Mouse (Mus musculus): ENCODE data around the gene Trim69. TPM values are rescaled to one million over a fixed set of nuclear protein-coding genes. Genes with fewer than 3 reads are reported as not detected.

The Trim69 gene
- polyA plus RNA-seq, 1 experiment: 0.06 TPM

GRCm38 (mm10) chr2:122149316-122149715 is 11.2 kb upstream of the Trim69 start:
- peaks cover 38% of the 10 kb centered on the region for H3K79me3 ChIP-seq (ENCODE audit: low read depth)
- peaks cover 50% of the 10 kb centered on the region for H3K79me2 ChIP-seq (ENCODE audit: control insufficient read depth, insufficient read depth)
- H3K27me3 ChIP-seq (ENCODE audit: control insufficient read depth, insufficient read depth, insufficient read length): no peaks in the 10 kb centered on the region
- peaks cover 45% of the 10 kb centered on the region for H3K36me3 ChIP-seq (ENCODE audit: control insufficient read depth, insufficient read depth)
- H3ac ChIP-seq (ENCODE audit: control insufficient read depth, insufficient read length, low read depth): no peak overlapping the region
- TF ChIP-seq USF1 (IDR thresholded peaks at IDR 0.05; ENCODE audit: low read depth) (no peak), CEBPB (IDR thresholded peaks at IDR 0.05; ENCODE audit: low read depth) (no peak), MYOG (IDR thresholded peaks at IDR 0.05; ENCODE audit: control insufficient read depth, extremely low read depth, insufficient read length) (no peak), MAX (IDR thresholded peaks at IDR 0.05) (no peak), FOSL1 (IDR thresholded peaks at IDR 0.05; ENCODE audit: insufficient read depth, low read length, poor library complexity, severe bottlenecking) (no peak), CTCF (IDR thresholded peaks at IDR 0.05; ENCODE audit: control insufficient read depth, insufficient read depth, insufficient read length) (no peak), MYOD1 (IDR thresholded peaks at IDR 0.05; ENCODE audit: control insufficient read depth, insufficient read length, low read depth) (no peak)
- peak overlapping the region; percentile 72 for H3K4me3 ChIP-seq (ENCODE audit: insufficient read depth, poor library complexity, severe bottlenecking)

GRCm38 (mm10) chr2:122149716-122150115 is 10.8 kb upstream of the Trim69 start:
- TF ChIP-seq USF1 (IDR thresholded peaks at IDR 0.05; ENCODE audit: low read depth) (no peak), MAX (IDR thresholded peaks at IDR 0.05) (no peak), FOSL1 (IDR thresholded peaks at IDR 0.05; ENCODE audit: insufficient read depth, low read length, poor library complexity, severe bottlenecking) (no peak), CEBPB (IDR thresholded peaks at IDR 0.05; ENCODE audit: low read depth) (no peak)
- Histone ChIP-seq H3ac (ENCODE audit: control insufficient read depth, insufficient read length, low read depth) (no peak overlapping the region), H3K36me3 (ENCODE audit: control insufficient read depth, insufficient read depth) (peaks cover 48% of the 10 kb centered on the region), H3K79me2 (ENCODE audit: control insufficient read depth, insufficient read depth) (peaks cover 50% of the 10 kb centered on the region), H3K79me3 (ENCODE audit: low read depth) (peaks cover 38% of the 10 kb centered on the region), H3K4me3 (ENCODE audit: insufficient read depth, poor library complexity, severe bottlenecking) (no peak overlapping the region), H3K27me3 (ENCODE audit: control insufficient read depth, insufficient read depth, insufficient read length) (no peaks in the 10 kb centered on the region)

DNA sequence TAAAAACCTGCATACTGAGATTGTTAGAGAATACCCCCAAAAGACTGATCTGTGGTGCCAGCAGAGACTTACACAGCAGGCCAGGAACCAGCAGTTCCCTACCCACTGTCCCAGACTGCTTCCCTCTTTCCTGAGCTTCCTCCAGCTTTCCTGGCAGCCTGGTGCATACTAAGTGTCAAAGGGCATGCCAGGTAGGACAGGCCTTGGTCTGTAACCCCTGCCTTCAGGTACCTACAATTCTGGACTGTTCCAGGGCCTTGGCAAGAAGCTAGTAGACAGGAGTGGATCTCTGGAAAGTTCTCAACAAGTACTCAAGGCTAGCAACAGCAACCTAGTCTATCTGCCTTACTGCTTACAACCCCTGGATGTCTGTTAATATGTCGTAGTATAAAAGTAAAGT is 9.3 kb upstream of the Trim69 start:
- H3K4me3 ChIP-seq (ENCODE audit: insufficient read depth, poor library complexity, severe bottlenecking): no peak overlapping the region
- no peak overlapping the region for H3ac ChIP-seq (ENCODE audit: control insufficient read depth, insufficient read length, low read depth)
- H3K79me3 ChIP-seq (ENCODE audit: low read depth): peaks cover 38% of the 10 kb centered on the region
- H3K79me2 ChIP-seq (ENCODE audit: control insufficient read depth, insufficient read depth): peaks cover 50% of the 10 kb centered on the region
- TF ChIP-seq MYOG (IDR thresholded peaks at IDR 0.05; ENCODE audit: control insufficient read depth, extremely low read depth, insufficient read length): no peak
- TF ChIP-seq MAX (IDR thresholded peaks at IDR 0.05): no peak
- no peak for TF ChIP-seq USF1 (IDR thresholded peaks at IDR 0.05; ENCODE audit: low read depth)
- no peak for TF ChIP-seq CEBPB (IDR thresholded peaks at IDR 0.05; ENCODE audit: low read depth)
- no peak for TF ChIP-seq CTCF (IDR thresholded peaks at IDR 0.05; ENCODE audit: control insufficient read depth, insufficient read depth, insufficient read length)
- TF ChIP-seq FOSL1 (IDR thresholded peaks at IDR 0.05; ENCODE audit: insufficient read depth, low read length, poor library complexity, severe bottlenecking): no peak
- no peak for TF ChIP-seq MYOD1 (IDR thresholded peaks at IDR 0.05; ENCODE audit: control insufficient read depth, insufficient read length, low read depth)
- H3K36me3 ChIP-seq (ENCODE audit: control insufficient read depth, insufficient read depth): peaks cover 54% of the 10 kb centered on the region
- no peaks in the 10 kb centered on the region for H3K27me3 ChIP-seq (ENCODE audit: control insufficient read depth, insufficient read depth, insufficient read length)

DNA sequence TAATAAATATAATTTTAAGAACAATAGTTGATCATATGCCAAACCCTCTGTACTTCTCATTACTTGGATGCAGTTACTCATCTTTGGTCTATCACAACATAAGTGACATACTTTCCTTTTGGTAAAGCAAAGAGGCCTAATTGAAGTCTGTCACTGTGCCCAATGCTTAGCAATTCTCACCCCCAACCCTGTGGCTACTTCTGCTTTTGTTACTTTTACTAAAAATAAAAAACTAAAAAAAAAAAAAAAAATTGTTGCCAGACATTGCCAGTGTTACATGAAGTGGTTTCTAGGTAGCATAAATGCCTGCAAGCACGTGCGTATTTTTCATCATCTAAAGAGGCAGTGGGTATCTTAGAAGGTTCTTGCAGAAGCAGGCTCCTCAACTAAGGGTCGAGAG is 7.7 kb upstream of the Trim69 start:
- peaks cover 47% of the 10 kb centered on the region for H3K79me2 ChIP-seq (ENCODE audit: control insufficient read depth, insufficient read depth)
- TF ChIP-seq MAX (IDR thresholded peaks at IDR 0.05): no peak
- TF ChIP-seq USF1 (IDR thresholded peaks at IDR 0.05; ENCODE audit: low read depth): no peak
- no peak for TF ChIP-seq MYOG (IDR thresholded peaks at IDR 0.05; ENCODE audit: control insufficient read depth, extremely low read depth, insufficient read length)
- no peak for TF ChIP-seq CTCF (IDR thresholded peaks at IDR 0.05; ENCODE audit: control insufficient read depth, insufficient read depth, insufficient read length)
- no peak for TF ChIP-seq CEBPB (IDR thresholded peaks at IDR 0.05; ENCODE audit: low read depth)
- no peak for TF ChIP-seq MYOD1 (IDR thresholded peaks at IDR 0.05; ENCODE audit: control insufficient read depth, insufficient read length, low read depth)
- no peak for TF ChIP-seq FOSL1 (IDR thresholded peaks at IDR 0.05; ENCODE audit: insufficient read depth, low read length, poor library complexity, severe bottlenecking)
- no peak overlapping the region for H3K4me3 ChIP-seq (ENCODE audit: insufficient read depth, poor library complexity, severe bottlenecking)
- peaks cover 38% of the 10 kb centered on the region for H3K79me3 ChIP-seq (ENCODE audit: low read depth)
- H3ac ChIP-seq (ENCODE audit: control insufficient read depth, insufficient read length, low read depth): no peak overlapping the region
- H3K36me3 ChIP-seq (ENCODE audit: control insufficient read depth, insufficient read depth): peaks cover 54% of the 10 kb centered on the region
- H3K27me3 ChIP-seq (ENCODE audit: control insufficient read depth, insufficient read depth, insufficient read length): no peaks in the 10 kb centered on the region

GRCm38 (mm10) chr2:122153681-122154365 is 6.7 kb upstream of the Trim69 start:
- Histone ChIP-seq H3K4me3 (ENCODE audit: insufficient read depth, poor library complexity, severe bottlenecking) (no peak overlapping the region), H3K79me3 (ENCODE audit: low read depth) (peaks cover 30% of the 10 kb centered on the region), H3K27me3 (ENCODE audit: control insufficient read depth, insufficient read depth, insufficient read length) (no peaks in the 10 kb centered on the region), H3K79me2 (ENCODE audit: control insufficient read depth, insufficient read depth) (peaks cover 37% of the 10 kb centered on the region), H3ac (ENCODE audit: control insufficient read depth, insufficient read length, low read depth) (no peak overlapping the region), H3K36me3 (ENCODE audit: control insufficient read depth, insufficient read depth) (peaks cover 54% of the 10 kb centered on the region)
- no peak for TF ChIP-seq CTCF (IDR thresholded peaks at IDR 0.05; ENCODE audit: control insufficient read depth, insufficient read depth, insufficient read length)

DNA sequence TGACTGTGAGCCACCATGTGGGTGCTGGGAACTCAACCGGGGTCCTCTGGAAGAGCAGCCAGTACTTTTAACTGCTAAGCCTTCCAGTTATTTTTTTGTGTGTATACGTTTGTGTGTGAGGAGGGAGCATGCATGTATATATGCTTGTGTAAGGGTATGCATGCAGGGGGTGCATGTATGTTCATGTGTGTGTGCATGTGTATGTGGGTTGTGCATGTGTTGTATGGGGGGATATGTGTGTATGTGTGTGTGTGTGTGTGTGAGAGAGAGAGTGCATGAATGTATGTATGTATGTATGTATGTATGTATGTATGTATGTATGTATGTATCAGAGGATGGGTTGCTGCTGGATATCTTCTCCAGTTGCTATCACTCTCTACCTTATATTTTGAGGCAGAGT is 6.0 kb upstream of the Trim69 start:
- TF ChIP-seq FOSL1 (IDR thresholded peaks at IDR 0.05; ENCODE audit: insufficient read depth, low read length, poor library complexity, severe bottlenecking) (no peak), USF1 (IDR thresholded peaks at IDR 0.05; ENCODE audit: low read depth) (no peak), MYOG (IDR thresholded peaks at IDR 0.05; ENCODE audit: control insufficient read depth, extremely low read depth, insufficient read length) (no peak), MAX (IDR thresholded peaks at IDR 0.05) (no peak), MYOD1 (IDR thresholded peaks at IDR 0.05; ENCODE audit: control insufficient read depth, insufficient read length, low read depth) (no peak), CEBPB (IDR thresholded peaks at IDR 0.05; ENCODE audit: low read depth) (no peak), CTCF (IDR thresholded peaks at IDR 0.05; ENCODE audit: control insufficient read depth, insufficient read depth, insufficient read length) (no peak)
- Histone ChIP-seq H3K27me3 (ENCODE audit: control insufficient read depth, insufficient read depth, insufficient read length) (no peaks in the 10 kb centered on the region), H3K4me3 (ENCODE audit: insufficient read depth, poor library complexity, severe bottlenecking) (no peak overlapping the region), H3K79me3 (ENCODE audit: low read depth) (peaks cover 23% of the 10 kb centered on the region), H3K79me2 (ENCODE audit: control insufficient read depth, insufficient read depth) (peaks cover 31% of the 10 kb centered on the region), H3ac (ENCODE audit: control insufficient read depth, insufficient read length, low read depth) (no peak overlapping the region), H3K36me3 (ENCODE audit: control insufficient read depth, insufficient read depth) (peaks cover 54% of the 10 kb centered on the region)
